Mouse (Mus musculus): ENCODE data around the gene Skint7. TPM values are rescaled to one million over a fixed set of nuclear protein-coding genes. Genes with fewer than 3 reads are reported as not detected.

Skint7 gene
- not detected for polyA plus RNA-seq (2014; fragmentation: Illumina TruSeq; extraction: RNeasy Lipid Tissue Mini Kit (QIAGEN cat#74804); ENCODE audit: low read depth, low replicate concordance)

DNA sequence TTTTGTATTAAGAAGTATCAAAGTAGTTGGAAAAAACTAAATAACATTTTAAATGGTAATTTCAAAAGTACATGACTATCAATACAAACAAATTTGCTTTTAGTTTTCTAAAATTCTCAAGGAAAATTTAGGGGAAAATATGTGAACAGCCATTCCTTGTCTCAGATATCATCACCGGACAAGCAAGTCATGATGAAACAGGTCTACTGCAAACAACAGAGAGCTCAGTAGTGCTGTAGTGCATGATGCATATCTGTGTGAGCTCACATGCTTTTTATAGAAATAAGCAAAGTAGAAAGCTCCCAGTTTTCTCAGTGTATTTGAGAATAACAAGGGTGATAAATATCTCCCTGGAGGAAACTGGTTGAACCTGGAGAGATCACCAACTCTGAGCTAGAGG, at the start of gene Skint7:
Gene Skint7 (plus strand): TSS at position 301 of the 400 bp plus-strand sequence.

GRCm38 (mm10) chr4:112005969-112006368, 33.2 kb downstream of the Skint7 start, which contains the start of gene Skint1:
Gene Skint1, plus strand, starts transcription at chr4:112006269.

Other genes with a start within 250 kb of the Skint7 start
- gene Slc5a9, start 70.0 kb upstream of the Skint7 start, polyA plus RNA-seq (2014; fragmentation: Illumina TruSeq; extraction: RNeasy Lipid Tissue Mini Kit (QIAGEN cat#74804); ENCODE audit: low read depth, low replicate concordance) = 1.1 TPM
- not detected for gene Skint8, start 53.5 kb upstream of the Skint7 start, polyA plus RNA-seq (2014; fragmentation: Illumina TruSeq; extraction: RNeasy Lipid Tissue Mini Kit (QIAGEN cat#74804); ENCODE audit: low read depth, low replicate concordance)
- not detected for gene Skint1, start 33.3 kb downstream of the Skint7 start, polyA plus RNA-seq (2014; fragmentation: Illumina TruSeq; extraction: RNeasy Lipid Tissue Mini Kit (QIAGEN cat#74804); ENCODE audit: low read depth, low replicate concordance)
- not detected for gene Skint4, start 99.1 kb downstream of the Skint7 start, polyA plus RNA-seq (2014; fragmentation: Illumina TruSeq; extraction: RNeasy Lipid Tissue Mini Kit (QIAGEN cat#74804); ENCODE audit: low read depth, low replicate concordance)